Mouse (Mus musculus): ENCODE results near the gene Fv1. TPM values are rescaled to one million over a fixed set of nuclear protein-coding genes. Genes with fewer than 3 reads are reported as not detected.
A peak's percentile ranks its signal among the peaks of the same experiment; 100 is the strongest.

The Fv1 gene
- total RNA-seq, 1 experiment from 2014 or later = 22.0 TPM

- ATAC-seq (ENCODE audit: extremely low read depth, insufficient number of reproducible peaks, low FRiP score, poor library complexity, severe bottlenecking) = no peak
Measured at GRCm38 (mm10) chr4:147881792-147882191, 13.0 kb downstream of the Fv1 start.

GRCm38 (mm10) chr4:147883041-147883440 lies 14.3 kb downstream of the Fv1 start:
- ATAC-seq (ENCODE audit: extremely low read depth, insufficient number of reproducible peaks, low FRiP score, poor library complexity, severe bottlenecking) = no peak

DNA sequence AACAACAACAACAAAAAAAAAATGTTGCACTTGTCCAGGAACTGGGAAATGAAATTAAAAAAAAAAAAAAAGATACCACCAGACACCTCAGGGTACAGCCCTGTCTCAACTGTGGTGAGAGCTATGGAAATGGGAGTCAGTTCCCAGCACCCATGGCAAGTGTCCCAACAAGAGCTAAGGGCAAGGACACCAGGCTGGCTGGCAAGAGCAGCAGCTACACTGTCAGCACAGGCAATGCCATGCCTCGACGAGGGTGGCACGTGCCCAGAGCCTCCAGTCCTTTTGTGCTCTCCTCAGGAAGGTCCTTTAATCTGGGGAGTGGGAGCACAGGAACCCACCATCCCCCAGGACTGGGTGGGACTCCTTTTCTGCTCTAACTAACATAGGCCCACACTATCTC lies 15.4 kb downstream of the Fv1 start:
- no peak for ATAC-seq (ENCODE audit: extremely low read depth, insufficient number of reproducible peaks, low FRiP score, poor library complexity, severe bottlenecking)

GRCm38 (mm10) chr4:147886158-147886557 lies 17.4 kb downstream of the Fv1 start:
- ATAC-seq (ENCODE audit: extremely low read depth, insufficient number of reproducible peaks, low FRiP score, poor library complexity, severe bottlenecking) = no peak

- no peak for ATAC-seq (ENCODE audit: extremely low read depth, insufficient number of reproducible peaks, low FRiP score, poor library complexity, severe bottlenecking)
Measured at GRCm38 (mm10) chr4:147887277-147887676, 18.5 kb downstream of the Fv1 start.

DNA sequence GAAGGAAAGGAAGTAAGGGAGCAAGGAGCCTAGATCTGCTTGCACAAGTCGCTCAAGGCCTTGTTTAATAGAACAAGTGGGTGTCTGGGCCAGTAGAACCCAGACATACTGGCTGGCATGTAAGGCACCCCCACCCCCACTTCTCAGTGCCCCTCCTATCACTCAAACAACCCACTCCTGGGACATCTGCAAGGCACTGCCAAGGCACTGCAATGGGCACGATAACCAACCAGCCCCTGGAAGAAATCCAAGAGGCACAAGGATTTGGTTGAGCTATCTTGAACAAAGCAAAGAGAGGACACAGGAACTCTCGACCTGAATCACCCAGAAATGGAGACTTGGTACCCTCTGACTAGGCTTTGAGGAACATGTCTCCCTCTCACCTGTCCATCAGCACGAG lies 19.5 kb downstream of the Fv1 start:
- no peak for ATAC-seq (ENCODE audit: extremely low read depth, insufficient number of reproducible peaks, low FRiP score, poor library complexity, severe bottlenecking)

GRCm38 (mm10) chr4:147890341-147890740 lies 21.6 kb downstream of the Fv1 start:
- ATAC-seq (ENCODE audit: extremely low read depth, insufficient number of reproducible peaks, low FRiP score, poor library complexity, severe bottlenecking) = no peak

DNA sequence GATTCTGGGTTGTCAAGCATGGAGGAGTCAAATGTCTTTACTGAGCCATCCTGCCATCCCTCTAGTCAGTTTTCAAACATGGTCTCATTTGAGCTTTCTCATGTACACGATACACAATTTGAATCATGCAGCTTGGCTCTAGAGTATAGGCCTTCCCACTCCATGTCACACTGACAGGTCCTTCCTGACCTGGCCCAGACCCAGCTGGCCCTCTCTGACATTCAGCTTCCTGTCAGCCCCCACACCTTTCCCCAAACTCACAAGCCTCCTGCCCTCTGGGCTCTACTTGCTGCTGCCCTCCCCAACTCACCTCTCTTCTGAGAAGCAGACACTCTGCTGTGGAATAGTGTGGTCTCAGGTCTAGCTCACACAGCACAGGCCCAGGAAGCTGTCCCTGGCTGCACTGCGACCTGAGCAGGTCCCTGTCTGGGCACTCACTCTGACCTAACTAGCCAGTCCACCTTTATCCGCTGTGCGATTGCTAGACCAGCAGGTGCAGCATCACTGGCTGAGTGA lies 27.1 kb downstream of the Fv1 start:
- ATAC-seq (ENCODE audit: extremely low read depth, insufficient number of reproducible peaks, low FRiP score, poor library complexity, severe bottlenecking) = no peak

- no peak for ATAC-seq (ENCODE audit: extremely low read depth, insufficient number of reproducible peaks, low FRiP score, poor library complexity, severe bottlenecking)
Measured at GRCm38 (mm10) chr4:147896411-147896810, 27.6 kb downstream of the Fv1 start.

GRCm38 (mm10) chr4:147897348-147897747 lies 28.6 kb downstream of the Fv1 start:
- no peak for ATAC-seq (ENCODE audit: extremely low read depth, insufficient number of reproducible peaks, low FRiP score, poor library complexity, severe bottlenecking)

GRCm38 (mm10) chr4:147900452-147900851 lies 31.7 kb downstream of the Fv1 start:
- ATAC-seq (ENCODE audit: extremely low read depth, insufficient number of reproducible peaks, low FRiP score, poor library complexity, severe bottlenecking) = no peak

- no peak for ATAC-seq (ENCODE audit: extremely low read depth, insufficient number of reproducible peaks, low FRiP score, poor library complexity, severe bottlenecking)
Measured at GRCm38 (mm10) chr4:147902906-147903500, 34.2 kb downstream of the Fv1 start.

DNA sequence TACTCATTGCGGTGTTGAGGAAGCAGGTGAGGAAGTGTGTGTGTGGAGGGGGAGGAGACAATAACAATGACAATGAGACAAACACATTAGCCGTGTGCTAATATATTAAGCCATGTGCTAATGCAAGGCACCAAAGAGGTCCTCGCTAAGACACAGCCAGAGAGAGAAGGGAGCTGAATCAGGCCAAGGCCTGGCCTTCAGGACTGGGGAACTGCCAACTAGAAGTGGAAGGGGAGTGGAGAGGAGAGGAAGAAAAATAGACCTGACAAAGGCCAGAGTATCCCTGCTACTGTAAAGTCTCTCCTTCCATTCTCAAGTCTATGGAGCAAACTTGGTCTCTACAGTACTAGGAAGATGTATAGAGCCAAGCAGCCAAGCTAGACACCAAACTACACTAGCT lies 34.8 kb downstream of the Fv1 start:
- ATAC-seq (ENCODE audit: extremely low read depth, insufficient number of reproducible peaks, low FRiP score, poor library complexity, severe bottlenecking) = no peak

- ATAC-seq (ENCODE audit: extremely low read depth, insufficient number of reproducible peaks, low FRiP score, poor library complexity, severe bottlenecking) = peak; percentile 88
Measured at GRCm38 (mm10) chr4:147904313-147905089, 35.7 kb downstream of the Fv1 start, which contains the start of gene Mfn2. TSS of gene Mfn2 (minus strand) at chr4:147904704.

DNA sequence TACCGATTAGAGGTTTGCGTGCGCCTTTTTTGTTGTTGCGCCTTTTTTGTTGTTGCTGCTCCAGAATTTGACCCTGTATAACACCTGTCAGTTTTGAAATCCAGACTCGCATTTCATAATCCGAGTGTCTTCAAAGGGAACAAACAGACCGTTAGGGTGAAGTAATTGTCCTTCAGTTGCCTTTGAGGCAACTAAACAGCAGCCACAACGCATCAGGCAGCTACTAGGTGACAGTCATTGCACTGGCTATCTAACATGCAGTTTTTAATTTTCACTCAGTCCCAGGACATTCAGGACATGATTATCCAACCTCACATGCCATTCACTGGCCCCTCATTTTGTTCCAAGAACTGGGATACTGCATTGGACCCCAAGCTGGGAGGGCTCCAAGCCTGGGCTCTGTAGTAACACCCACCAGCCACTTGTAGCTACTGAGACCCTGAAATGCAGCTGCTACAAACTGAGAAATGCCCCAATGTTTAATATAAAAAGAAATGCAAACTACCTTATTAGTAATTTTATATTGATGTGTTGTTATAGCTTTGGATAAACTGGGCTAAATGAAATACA lies 36.4 kb downstream of the Fv1 start:
- ATAC-seq (ENCODE audit: extremely low read depth, insufficient number of reproducible peaks, low FRiP score, poor library complexity, severe bottlenecking) = no peak

- ATAC-seq (ENCODE audit: extremely low read depth, insufficient number of reproducible peaks, low FRiP score, poor library complexity, severe bottlenecking) = no peak
Measured at GRCm38 (mm10) chr4:147906230-147906629, 37.5 kb downstream of the Fv1 start.

GRCm38 (mm10) chr4:147909486-147909885 lies 40.7 kb downstream of the Fv1 start:
- no peak for ATAC-seq (ENCODE audit: extremely low read depth, insufficient number of reproducible peaks, low FRiP score, poor library complexity, severe bottlenecking)

- ATAC-seq (ENCODE audit: extremely low read depth, insufficient number of reproducible peaks, low FRiP score, poor library complexity, severe bottlenecking) = peak; percentile 40; the same call in 1 of the 2 replicates
Measured at GRCm38 (mm10) chr4:147918459-147919121, 49.8 kb downstream of the Fv1 start.
